Mouse (Mus musculus): Measurements from ENCODE around the gene Ube2t.

Gene Ube2t

DNA sequence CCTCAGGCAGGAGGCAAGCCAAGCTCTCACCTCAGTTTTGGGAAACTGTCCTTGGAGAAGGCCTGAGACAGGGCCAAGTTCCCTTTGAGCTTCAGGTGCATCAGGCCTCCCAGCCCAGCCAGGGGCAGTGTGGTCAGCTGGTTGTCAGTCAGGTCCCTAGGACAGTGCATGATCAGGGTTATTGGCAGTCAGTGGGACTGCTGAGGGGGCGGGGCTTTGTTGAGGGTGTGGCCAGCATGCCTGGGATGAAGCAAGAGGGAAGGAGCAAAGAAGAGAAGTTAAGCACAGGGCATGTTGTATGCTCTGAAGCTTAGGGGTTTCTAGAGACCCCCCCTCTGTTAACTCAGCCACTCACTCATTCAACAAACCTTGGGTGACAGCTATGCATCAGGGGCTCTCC lies 33.6 kb downstream of the Ube2t start:
- DNase-seq, result no peak

DNA sequence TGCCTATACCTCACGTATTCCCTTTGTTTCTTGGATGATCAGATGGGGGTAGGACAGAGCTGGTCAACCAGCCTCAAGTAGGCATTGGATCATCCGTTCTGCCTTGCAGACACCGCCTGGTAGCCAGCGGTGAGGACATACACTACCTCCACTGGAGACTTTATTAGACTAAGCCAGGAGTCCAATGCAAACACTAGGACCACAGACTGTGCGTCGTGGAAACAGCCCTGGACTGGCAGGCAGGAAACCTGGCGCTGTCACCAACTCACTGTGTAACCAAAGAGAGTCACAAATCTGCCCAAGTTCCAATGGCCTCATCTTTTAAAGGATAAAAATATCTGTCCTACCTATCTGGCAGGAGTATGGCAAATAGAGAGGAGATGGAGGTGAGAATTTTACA lies 34.1 kb downstream of the Ube2t start:
- DNase-seq, result no peak

DNA sequence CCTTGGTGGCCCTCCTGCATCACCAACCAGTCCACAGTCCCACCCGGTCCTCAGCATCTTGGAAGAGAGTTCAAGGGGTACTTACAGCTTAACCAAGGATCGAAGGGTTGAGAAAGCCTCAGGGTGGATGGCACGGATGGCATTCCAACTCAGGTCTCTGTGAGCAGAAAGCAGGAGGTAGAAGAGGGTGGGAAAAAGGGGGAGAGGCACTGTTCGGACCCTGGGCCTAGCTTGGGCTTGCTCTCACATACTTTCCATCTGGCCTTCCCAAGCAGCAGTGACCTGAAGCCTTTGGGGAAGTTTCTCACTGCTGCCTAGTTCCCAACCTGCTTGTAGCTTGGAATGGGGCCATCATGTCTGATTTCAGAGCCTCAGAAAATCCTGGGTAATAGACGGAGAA lies 35.2 kb downstream of the Ube2t start:
- DNase-seq, result no peak

DNA sequence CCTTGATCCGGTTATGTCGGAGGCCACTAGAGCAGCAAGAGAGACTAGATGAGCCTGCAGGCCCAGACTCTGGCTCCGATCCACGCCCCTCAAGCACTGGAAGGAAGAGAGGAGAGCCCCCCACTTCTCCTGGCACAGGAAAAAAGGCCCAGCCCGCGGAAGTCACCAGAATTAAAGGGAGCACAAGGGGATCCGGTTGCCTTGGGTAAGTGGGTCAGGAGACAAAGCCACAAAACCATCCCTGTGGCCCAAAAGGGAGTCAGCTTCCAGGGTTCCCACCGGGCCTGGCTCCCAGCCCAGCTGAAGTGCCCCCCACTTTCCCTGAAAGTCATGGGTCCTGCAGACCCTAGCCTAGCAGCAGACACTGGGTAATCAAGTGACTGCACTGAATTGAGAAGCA lies 35.9 kb downstream of the Ube2t start:
- DNase-seq, result no peak

DNA sequence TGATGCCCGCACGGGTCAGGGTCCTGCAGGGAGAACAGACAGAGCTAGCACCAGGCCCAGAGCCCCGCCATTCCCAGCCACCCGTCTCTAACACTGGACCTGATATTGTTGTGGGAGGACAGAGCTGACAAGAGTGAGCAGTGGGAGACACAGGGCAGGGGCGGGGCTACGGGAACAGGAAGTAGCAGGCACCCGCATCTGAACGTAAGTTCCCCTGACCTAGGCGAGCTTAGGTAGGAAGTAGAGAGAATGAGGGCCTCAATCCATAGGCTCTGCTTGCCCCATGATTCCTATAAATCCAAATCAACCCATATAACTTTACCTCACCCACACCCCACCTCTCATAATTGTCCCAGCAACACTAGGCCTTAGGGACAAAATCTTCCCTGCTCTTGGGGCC lies 38.2 kb downstream of the Ube2t start:
- no peak for DNase-seq

DNA sequence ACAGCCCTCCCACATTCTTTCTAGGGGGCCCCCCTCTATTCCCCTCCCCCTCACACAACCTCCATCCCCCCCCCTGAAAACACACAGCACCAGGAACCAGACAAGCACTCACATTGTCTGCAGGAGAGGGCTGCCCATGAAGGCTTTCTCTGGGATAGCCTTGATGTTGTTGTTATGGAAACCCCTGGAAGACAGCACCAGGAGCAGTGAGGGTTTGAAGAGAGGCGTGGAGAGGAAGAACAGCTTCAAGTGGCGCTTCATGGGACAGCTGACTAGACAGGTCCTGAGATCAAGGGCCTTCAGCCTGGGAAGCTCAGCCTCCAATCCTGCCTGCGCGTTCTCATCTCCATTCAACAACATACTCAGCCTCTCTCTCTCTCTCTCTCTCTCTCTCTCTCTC lies 41.0 kb downstream of the Ube2t start:
- DNase-seq, result no peak

DNA sequence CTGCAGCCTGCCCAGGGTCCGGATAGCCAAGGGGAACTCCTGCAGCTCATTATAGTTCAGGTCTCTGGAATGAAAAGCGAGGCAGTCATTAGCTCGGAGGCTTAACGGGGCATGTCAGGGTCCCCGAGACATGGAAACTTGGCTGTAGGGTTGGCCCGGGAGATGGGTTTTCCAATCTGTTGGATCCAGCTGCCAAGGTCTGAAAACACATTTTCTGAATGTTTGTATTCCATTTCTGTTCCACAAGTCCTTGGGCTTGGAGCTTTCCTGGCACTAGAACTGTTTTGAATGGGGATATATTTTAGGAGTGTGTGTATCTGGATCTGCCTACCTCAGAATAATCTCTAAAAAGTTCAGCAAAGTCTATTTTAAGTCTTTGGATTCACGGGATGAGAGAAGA lies 43.3 kb downstream of the Ube2t start:
- DNase-seq, result no peak

DNA sequence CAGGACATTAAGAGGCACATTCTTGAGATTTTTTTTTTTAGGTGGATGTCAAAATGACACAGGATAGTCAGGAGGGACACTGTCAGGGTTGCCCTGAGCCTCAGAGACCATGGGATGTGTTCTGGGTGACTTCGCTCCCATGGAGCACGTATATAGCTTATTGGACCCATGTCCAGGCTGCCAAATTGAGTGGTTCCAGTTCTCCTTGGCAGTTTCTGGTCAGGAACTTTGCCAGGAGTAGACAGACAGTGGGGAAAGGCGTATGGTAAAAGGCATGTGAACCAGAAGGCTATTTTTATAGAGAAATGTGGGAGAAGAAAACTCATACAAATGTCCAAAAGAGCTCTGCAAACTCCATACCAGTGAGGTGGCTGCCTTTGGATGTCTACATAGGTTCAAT lies 47.5 kb downstream of the Ube2t start:
- no peak for DNase-seq

DNA sequence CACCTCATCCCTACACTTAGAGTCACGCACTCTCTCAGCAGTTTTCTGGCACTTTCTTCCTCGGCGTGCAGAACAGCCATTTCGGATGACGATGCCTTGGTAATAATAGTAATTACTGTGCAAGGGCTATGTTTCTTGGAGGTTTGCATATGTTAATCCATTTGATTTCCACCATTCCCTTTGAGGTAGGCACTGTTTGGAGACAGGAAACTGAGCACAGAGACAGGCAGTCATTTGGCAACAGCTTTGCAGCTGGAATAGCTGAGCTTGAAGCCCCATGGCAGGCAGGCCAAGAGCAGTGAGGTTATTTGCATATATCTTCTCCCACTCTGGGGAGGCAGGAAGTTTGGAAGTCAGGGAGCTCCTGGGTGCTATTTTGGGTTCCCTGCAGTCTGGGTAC lies 49.5 kb downstream of the Ube2t start:
- no peak for DNase-seq

DNA sequence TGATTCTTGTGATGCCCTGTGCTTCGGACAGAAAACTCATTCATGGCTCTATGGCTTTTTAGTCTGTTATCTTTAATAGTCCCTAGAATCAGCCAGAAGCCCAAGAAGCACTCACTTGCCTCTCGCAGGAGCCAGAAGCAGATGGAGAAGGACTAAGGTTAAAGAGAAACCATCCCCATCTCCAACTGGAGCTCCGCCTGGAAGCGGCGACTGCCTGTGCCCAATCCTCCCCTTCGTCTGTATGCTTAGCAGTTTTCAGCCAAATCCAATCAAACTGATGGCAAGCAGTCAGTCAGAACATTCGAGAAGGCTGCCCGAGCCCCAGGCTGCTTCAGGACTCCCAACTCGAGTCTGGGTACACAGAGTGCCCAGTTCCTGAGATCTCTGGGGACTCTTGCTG lies 50.1 kb downstream of the Ube2t start:
- no peak for DNase-seq

DNA sequence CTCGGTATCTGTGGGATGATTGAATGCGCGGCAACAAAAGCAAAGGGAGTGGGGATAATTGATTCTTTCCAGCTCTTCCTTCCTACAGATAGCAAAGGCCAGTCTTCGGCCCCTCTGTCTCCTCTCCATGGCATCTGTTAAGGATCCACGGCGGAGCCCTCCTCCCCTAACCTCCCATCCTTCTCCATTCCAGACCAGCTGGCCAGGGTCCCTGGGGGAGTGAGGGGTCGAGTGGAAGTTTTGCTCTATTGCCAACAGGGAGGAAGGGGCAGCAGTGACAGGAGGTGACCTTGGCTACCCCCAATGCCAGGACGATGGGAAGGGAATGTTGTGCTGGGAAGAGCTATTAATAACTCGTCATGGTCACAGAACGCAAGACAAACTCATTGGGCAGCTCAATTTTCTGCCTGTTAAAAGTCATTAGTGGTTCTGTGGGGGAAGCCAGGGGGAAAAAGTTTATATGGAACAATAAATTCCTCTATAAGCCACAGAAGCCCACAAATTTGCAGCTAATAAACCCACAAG lies 52.6 kb downstream of the Ube2t start:
- no peak for DNase-seq

DNA sequence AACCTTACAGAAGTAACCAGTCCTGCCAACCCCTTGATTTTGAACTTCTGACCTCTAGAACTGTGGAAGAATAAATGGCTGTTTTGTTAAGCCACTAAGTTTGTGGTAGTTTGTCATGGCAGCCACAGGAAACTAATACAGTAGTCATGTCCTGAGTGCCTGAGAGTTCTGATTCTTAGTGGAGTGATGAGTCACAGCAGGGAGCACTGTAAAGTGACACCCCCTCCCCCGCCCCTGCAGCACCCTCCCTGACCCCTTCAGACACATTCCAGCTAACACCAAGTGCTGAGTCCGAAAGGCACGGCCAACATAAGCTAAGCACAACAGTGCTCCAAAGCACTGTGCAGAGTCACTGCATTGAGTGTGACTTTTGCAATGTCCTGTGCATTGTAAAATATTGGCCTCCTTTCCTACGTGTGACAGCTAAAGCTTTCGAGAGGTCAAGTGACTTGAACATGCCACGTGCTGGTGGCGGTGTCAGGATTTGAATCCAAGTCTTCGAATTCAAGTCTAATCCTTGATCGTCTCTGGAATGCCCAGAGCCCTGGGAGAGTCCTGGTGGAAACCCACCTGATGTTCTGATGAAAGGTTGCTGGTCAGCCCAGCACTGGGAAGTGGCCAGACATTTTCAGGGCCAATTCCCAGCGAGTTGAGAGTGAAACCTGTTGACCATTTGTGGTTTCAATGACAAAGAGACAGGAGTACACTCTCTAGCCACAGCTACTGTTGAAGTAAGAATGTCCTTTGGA lies 54.7 kb downstream of the Ube2t start:
- DNase-seq, result no peak

DNA sequence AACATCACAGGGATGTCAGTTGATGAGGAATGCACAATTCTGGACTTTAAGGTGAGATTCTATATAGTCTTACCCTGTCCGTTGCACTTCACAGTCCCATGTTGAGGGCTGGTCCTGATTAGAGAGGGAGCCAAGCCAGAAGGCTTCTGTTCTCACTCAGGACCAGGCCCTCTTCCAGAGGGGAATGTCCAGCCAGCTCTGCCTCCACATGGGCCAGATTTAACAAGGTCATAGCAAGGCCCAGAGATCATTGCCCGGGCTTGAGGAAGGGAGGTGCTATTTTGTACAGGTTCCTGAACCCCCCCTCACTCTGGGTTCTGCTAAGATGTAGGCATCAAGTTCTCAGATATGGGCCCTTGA lies 55.3 kb downstream of the Ube2t start:
- DNase-seq, result no peak

DNA sequence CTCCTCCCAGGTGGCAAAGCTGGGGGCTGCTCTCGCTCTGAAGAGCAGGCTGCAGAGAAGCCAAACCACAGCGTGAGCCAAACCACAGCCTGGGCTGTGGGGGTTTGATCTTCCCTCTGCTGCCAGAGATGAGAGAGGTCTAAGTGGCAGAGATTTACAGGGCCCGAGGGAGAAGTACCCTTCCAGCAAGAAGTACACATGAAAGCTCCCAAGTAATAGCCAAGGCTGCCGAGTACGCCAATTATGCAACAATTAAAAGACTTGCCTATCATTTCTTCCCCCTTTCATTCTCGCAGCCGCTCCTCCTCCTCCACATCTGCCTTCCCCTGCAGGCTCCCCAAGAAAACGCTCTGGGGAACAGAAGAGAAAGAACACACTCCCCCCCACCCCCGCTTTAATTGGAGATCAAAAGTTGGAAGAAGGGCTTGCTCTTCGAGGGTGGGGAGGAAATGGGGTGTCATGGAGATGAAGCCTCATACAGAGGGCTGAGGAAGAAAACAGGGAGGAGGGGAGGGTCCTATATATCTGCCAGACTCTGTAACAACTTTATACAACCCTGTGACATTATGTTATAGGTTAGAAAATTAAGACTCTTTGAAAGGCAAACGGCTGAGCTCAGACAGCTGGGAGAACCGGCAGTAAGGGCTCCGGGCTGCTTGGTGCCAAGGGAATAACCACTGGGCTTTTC lies 56.9 kb downstream of the Ube2t start:
- DNase-seq, result no peak

DNA sequence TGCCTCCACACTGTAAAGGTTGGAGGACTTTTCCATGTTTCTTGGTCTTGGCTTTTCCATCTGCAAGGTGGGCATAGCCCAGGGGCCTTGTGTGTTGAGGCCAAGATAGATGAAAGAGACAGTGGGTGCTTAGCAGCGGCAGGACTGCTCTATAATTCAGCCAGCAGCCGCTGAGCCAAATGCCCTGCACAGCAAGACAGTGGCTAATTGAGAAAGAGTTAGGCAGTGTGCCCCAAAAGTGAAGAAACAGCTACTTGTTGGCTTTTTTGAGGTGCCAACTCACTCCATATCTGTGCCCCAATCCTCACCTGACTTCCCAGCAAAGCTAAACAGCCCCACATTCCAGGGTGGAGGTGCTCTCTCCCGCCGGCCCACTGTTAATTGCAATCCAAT lies 57.4 kb downstream of the Ube2t start:
- DNase-seq, result no peak

DNA sequence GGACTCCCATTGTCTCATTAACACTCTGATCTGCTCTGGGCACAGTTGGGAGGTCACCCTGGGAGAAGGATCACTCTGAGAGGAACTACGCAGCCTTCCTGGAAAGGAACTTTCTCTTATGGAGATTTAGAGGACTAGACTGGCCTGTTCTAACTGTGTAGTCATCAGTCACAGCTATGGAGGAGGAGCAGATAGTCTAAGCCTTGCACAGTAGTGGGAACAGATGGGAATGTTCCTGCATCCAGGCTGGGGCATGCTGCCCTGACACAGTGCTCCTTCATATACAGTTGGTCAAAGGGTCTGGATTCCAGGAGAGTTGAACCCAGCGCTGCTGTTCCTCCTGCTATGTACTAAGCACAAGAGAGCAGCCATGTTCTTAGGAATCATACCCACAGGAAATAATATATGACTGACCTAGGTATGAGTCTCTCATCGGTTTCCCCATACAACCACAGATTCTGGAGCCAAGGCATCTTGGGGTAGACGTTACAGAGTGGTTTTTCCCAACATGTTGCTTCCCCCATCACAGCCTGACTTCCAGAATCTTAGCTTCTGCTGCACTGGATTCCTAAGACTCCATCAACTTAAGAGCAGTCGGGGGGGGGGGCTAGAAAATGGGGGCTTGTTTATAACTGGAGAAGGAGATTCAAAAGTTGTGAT lies 58.0 kb downstream of the Ube2t start:
- DNase-seq, result no peak

DNA sequence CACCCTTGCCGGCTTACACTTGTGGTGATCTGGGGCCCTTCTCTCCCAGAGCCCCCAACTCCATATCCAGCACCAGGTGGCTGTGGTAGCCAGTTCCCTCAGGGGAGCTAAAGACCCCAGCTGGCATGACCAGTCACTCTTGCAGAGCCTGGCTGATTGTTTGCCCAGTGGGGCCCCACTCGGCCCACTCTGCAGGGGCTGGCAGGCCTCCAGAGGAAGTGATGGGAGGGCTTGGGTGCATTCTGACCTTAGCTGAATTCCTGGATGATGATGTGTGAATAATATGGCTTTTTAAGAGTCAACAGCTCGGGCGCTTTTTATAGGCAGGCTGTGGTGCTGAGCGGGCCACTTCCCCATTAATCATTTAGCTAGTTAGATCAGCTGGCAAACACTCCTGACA lies 58.6 kb downstream of the Ube2t start:
- DNase-seq, result no peak

DNA sequence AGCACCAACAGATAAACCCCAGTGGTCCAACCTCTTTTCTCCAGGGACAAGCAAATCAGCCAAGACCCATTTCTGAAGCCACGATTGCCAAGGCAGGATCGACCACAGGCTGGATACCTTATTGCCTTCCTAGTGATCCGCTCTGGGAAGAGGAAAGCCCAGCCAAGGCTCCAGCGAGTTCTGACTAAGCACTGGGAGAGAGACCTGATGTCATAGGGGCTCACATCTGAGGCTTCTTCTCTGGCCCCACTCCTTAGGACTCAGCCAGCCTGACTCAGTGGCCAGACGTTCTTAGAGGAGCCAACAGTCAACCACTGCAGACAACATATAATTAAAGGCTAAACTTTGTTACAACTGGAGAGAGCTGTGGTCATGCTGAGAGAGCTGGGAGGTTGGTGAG lies 59.6 kb downstream of the Ube2t start:
- no peak for DNase-seq

DNA sequence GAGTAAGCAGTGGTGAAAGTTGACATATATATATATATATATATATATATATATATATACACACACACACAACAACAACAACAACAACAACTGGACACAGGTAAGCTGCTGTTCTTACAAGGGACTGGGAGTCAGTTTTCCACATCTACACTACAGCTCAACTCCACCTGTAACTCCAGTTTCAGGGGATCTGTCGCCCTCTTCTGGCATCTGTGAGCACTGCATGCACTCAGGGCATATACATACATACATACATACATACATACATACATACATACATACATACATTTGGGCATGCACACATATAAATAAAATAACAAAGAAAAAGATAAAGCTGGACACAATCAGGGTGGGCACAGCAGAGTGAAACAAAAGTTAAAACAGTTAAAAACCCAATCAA lies 61.2 kb downstream of the Ube2t start:
- DNase-seq, result no peak
